Mouse (Mus musculus): ENCODE data around the gene Ppfia3. TPM values are rescaled to one million over a fixed set of nuclear protein-coding genes. Genes with fewer than 3 reads are reported as not detected.
A peak's percentile ranks its signal among the peaks of the same experiment; 100 is the strongest.

Gene Ppfia3
- polyA plus RNA-seq (2016; fragmentation: Nextera tagmentation; extraction: Ambion mirVana): 2.4 and 2.9 TPM in 2 replicates

DNA sequence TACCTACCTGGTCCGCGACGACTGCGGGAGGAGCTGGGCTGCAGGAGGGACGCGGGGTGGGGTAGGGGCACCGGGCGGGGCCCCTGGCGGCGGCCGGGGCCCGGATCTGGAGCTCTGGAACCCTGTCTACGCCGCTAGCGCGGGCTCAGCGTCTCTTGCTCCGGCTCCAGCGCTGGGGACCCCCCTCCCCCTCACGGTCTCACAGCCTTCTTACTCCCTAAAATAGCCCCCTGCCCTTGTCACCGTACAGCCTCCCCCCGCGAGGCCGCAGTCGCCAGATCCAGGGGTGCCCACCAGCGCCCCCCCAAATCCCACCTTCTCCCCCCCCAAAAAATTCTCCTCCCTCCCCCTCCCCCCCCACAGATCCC, at the start of gene Ppfia3:
Gene Ppfia3 (minus strand): TSS at position 368 of the 368 bp plus-strand sequence.
- WGBS: under 1% methylated on average over 21 of the region's 26 CpGs
- Histone ChIP-seq H3K4me3 (peak within 1 kb of the TSS; percentile 70), H3K4me1 (peaks cover 53% of the 10 kb centered on the region), H3K27ac (peak within 1 kb of the TSS; percentile 78), H3K36me3 (peaks cover 3% of the 10 kb centered on the region; the same call in 1 of the 2 replicates), H3K27me3 (ENCODE audit: insufficient read depth, poor library complexity, severe bottlenecking) (peaks cover 76% of the 10 kb centered on the region), H3K9me3 (no peaks in the 10 kb centered on the region)
- no peak for DNase-seq (ENCODE audit: low spot score)

DNA sequence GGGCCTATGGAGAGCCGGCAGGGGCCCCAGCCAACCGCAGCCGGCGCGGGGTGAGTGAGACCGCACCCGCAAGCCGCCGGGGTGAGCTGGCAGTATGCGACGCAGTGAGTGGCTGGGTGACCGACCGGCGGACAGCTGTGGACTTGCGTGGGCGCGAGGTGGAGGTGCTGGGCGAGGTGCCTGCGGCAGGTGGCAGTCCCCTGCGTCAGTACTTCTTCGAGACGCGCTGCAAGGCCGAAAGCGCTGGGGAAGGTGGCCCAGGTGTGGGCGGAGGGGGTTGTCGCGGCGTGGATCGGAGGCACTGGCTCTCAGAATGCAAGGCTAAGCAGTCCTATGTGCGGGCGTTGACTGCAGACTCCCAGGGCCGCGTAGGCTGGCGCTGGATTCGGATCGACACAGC, 48.8 kb upstream of the Ppfia3 start:
- Histone ChIP-seq H3K27ac (no peak overlapping the region), H3K4me1 (peaks cover 53% of the 10 kb centered on the region), H3K27me3 (ENCODE audit: insufficient read depth, poor library complexity, severe bottlenecking) (peaks cover 97% of the 10 kb centered on the region), H3K36me3 (peaks cover 2% of the 10 kb centered on the region), H3K4me3 (peak overlapping the region; percentile 47), H3K9me3 (no peaks in the 10 kb centered on the region)
- WGBS: 13% methylated on average over 37 of the region's 37 CpGs
- no peak for DNase-seq (ENCODE audit: low spot score)

DNA sequence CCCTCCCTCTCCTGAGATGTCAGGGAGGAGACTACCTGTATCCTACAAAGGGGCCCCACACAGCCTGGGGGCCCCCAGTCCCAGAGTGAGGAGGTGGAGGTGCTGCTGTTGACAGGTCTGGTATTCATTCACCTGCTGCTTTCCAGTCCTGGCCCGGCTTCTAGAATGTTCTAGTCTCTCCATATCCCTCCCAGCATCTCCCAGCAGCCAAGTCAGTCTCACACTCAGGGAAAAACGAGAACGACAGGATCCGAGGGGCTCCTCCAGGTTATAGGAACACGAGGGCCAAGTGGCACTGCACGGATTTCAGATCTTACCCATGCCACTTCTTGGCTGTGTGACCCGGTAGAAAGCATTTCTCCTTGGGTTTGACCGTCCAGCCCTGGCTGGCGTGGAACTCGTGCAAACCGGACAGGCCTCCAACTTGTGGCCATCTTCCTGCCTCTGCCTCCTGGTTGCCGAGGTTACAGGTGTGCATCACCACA, 48.0 kb upstream of the Ppfia3 start:
- Histone ChIP-seq H3K36me3 (no peaks in the 10 kb centered on the region), H3K27ac (no peak overlapping the region), H3K4me3 (peak overlapping the region; percentile 68; the same call in 1 of the 2 replicates), H3K4me1 (peaks cover 45% of the 10 kb centered on the region), H3K9me3 (no peaks in the 10 kb centered on the region), H3K27me3 (ENCODE audit: insufficient read depth, poor library complexity, severe bottlenecking) (peaks cover 97% of the 10 kb centered on the region)
- no peak for DNase-seq (ENCODE audit: low spot score)
- WGBS: 39% methylated on average over 12 of the region's 12 CpGs

DNA sequence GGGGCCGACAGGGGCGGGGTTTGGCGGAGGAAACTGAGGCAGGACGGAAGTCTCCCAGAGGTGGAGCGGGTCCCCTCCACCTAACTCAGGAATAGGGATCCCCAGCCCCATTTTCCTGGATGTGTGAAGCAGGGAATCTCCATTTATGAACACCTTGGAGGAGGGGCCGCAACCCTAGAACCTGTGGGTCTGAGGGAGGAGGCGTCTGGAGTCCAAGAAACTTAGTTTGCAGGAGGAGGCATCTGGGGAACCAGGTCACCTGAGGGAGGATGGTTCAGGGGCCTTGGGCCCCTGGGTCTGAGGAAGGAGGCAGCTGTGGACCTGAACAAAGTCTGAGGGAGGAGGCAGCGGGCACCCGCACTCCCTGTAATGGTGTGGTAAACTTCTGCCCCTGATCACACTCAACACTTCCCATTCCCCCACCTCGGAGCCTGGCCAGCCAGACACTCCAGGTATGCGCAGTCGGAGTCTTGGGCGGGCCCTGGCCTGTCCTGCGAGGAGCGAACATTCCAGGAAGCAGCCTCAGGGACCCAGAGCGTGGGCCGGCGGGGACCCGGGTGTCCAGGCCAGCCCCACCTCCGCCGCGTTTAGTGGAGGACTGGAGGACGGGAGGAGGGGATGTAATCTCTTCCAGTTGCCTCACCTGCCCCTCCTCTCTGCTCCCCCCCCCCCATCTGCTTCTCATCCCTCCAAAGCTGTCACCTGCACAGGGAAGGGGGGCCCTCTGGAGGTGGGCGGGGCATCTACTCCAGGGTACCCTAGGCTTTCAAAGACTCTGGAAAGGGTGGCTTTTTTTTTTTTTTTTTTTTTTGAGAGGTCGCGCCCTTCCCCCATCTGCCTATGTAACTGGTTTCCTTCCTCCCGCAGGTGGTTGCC, 47.3 kb upstream of the Ppfia3 start:
- peaks cover 42% of the 10 kb centered on the region for H3K4me1 ChIP-seq
- H3K36me3 ChIP-seq: no peaks in the 10 kb centered on the region
- peak overlapping the region; percentile 85; the same call in 1 of the 2 replicates for H3K27ac ChIP-seq
- peaks cover 97% of the 10 kb centered on the region for H3K27me3 ChIP-seq (ENCODE audit: insufficient read depth, poor library complexity, severe bottlenecking)
- no peaks in the 10 kb centered on the region for H3K9me3 ChIP-seq
- H3K4me3 ChIP-seq: peak overlapping the region; percentile 68
- DNase-seq (ENCODE audit: low spot score): no peak
- WGBS: 2% methylated on average over 26 of the region's 27 CpGs

DNA sequence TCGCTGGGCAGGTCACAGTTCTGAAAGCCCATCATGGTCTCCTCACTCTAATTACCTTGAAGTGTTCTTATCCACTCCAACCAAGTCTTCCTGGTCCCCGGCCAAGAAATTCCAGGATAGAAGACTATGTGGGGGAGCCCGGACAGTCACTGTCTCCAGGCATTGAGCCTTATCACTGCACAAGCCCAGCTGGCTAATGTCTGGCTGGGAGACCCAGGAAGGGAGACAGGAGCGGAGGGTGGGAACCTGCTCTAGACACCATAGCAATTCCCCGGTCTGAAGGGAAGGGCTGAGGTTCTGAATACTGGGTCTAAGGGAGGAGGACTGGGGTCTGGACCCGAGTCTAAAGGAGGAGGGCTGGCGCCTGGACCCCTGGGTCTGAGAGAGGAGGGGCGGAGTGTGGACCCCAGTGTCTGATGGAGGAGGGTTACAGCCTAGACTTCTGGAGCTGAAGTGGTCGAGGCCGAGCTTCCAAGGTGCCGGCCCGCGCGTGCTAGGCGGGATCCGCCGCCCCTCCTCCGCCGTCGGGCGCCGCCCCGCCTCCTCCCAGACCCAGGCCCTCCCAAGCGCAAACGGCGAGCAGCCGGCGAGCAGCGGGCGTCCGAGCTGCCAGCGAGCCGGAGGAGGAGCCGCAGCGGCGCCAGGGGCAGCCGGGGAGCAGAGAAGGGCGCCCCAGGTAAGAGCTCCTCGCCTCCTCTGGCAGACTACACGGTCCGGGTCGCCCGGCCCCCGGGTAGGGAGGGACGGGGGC, 46.5 kb upstream of the Ppfia3 start, which contains the start of gene Ntf5:
Gene Ntf5 (plus strand): TSS at position 583 of the 751 bp plus-strand sequence.
- H3K4me1 ChIP-seq: peaks cover 41% of the 10 kb centered on the region
- DNase-seq (ENCODE audit: low spot score): peak; percentile 89
- H3K9me3 ChIP-seq: no peaks in the 10 kb centered on the region
- peak within 1 kb of the TSS; percentile 85 for H3K27ac ChIP-seq
- H3K27me3 ChIP-seq (ENCODE audit: insufficient read depth, poor library complexity, severe bottlenecking): peaks cover 97% of the 10 kb centered on the region
- H3K4me3 ChIP-seq: peak within 1 kb of the TSS; percentile 68
- 2% methylated on average over 44 of the region's 45 CpGs for WGBS
- H3K36me3 ChIP-seq: no peaks in the 10 kb centered on the region

DNA sequence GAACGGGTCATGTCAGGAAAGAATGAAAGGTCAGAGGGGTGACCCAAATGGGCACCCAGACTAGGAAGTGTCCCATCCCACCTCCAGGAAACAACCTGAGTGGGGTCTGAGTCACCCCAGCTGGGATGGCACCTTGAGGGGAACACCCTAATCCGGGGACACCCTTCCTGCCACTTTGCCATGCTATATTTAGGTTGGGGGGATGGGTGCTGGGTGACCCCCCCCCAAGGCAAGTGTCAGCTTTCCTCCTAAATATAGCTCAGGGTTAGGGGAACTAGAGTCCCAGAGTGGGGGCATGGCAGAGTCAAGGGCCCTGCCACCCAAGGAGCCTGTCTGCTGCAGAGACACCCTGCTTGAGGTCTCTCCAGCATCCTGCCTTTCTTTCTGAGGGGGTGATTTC, 45.6 kb upstream of the Ppfia3 start:
- peaks cover 97% of the 10 kb centered on the region for H3K27me3 ChIP-seq (ENCODE audit: insufficient read depth, poor library complexity, severe bottlenecking)
- H3K36me3 ChIP-seq: no peaks in the 10 kb centered on the region
- H3K4me1 ChIP-seq: peaks cover 34% of the 10 kb centered on the region
- no peak overlapping the region for H3K4me3 ChIP-seq
- H3K9me3 ChIP-seq: no peaks in the 10 kb centered on the region
- no peak overlapping the region for H3K27ac ChIP-seq
- 50% methylated on average over 2 of the region's 2 CpGs for whole genome bisulfite sequencing
- DNase-seq (ENCODE audit: low spot score): no peak

DNA sequence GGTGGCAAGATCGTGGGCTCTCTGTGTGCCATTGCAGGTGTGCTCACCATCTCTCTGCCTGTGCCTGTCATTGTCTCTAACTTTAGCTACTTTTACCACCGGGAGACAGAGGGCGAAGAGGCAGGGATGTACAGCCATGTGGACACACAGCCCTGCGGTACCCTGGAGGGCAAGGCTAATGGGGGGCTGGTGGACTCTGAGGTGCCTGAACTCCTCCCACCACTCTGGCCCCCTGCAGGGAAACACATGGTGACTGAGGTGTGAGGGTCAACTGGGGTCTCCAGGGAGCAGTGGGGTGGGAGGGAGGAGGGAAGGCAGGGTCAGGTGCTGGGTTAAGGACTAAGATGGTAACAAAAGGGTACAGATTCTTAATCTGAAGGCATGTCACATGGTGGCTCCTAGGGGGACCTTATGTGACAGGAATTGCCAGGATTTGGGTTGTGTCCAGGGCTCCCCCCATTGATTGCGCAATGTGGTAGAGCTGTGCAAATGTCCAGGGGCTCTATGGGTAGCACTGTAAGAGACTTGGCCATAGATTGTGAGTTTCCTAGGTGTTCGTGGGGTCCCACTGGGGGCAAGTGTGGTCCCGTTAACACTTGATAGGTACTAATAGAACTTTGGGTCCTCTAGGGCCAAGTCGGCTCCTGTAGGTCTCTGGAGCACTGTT, 42.8 kb upstream of the Ppfia3 start:
- no peaks in the 10 kb centered on the region for H3K9me3 ChIP-seq
- H3K36me3 ChIP-seq: no peaks in the 10 kb centered on the region
- H3K4me1 ChIP-seq: peaks cover 37% of the 10 kb centered on the region
- no peak overlapping the region for H3K4me3 ChIP-seq
- H3K27me3 ChIP-seq (ENCODE audit: insufficient read depth, poor library complexity, severe bottlenecking): peaks cover 95% of the 10 kb centered on the region
- no peak for DNase-seq (ENCODE audit: low spot score)
- 76% methylated on average over 8 of the region's 8 CpGs for WGBS
- no peak overlapping the region for H3K27ac ChIP-seq

DNA sequence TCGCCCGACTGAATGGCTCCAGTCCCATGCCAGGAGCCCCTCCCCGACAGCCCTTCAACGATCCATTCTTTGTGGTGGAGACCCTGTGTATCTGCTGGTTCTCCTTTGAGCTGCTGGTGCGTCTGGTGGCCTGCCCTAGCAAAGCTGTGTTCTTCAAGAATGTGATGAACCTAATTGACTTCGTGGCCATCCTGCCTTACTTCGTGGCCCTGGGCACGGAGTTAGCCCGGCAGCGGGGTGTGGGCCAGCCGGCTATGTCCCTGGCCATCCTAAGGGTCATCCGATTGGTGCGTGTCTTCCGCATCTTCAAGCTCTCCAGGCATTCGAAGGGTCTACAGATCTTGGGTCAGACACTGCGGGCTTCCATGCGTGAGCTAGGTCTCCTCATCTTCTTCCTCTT, 42.1 kb upstream of the Ppfia3 start:
- H3K4me1 ChIP-seq: peaks cover 32% of the 10 kb centered on the region
- 86% methylated on average over 17 of the region's 17 CpGs for WGBS
- no peaks in the 10 kb centered on the region for H3K36me3 ChIP-seq
- no peak overlapping the region for H3K4me3 ChIP-seq
- H3K27me3 ChIP-seq (ENCODE audit: insufficient read depth, poor library complexity, severe bottlenecking): peaks cover 88% of the 10 kb centered on the region
- H3K9me3 ChIP-seq: no peaks in the 10 kb centered on the region
- no peak overlapping the region for H3K27ac ChIP-seq
- DNase-seq (ENCODE audit: low spot score): no peak

DNA sequence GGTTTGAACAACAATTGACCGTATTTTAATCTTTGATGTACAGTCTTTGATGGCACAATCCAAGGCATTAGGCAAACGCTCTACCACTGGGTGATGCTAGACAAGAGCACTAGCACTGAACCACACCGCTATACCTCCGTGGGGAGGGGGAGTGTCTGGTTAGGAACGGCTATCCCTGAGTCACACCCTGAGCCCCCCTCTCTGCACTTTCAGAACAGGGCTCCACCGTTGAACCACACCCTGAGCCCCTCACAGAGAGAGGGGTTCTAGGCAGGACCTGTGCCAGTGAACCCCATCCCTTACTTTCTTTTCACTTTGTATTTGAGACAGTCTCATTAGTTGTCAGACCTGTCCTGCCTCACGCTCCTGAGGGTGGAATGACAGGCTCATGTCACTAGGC, 41.5 kb upstream of the Ppfia3 start:
- no peak for DNase-seq (ENCODE audit: low spot score)
- Histone ChIP-seq H3K4me3 (no peak overlapping the region), H3K36me3 (no peaks in the 10 kb centered on the region), H3K27ac (no peak overlapping the region), H3K27me3 (ENCODE audit: insufficient read depth, poor library complexity, severe bottlenecking) (peaks cover 82% of the 10 kb centered on the region), H3K4me1 (peaks cover 26% of the 10 kb centered on the region), H3K9me3 (no peaks in the 10 kb centered on the region)
- WGBS: 70% methylated on average over 7 of the region's 7 CpGs

DNA sequence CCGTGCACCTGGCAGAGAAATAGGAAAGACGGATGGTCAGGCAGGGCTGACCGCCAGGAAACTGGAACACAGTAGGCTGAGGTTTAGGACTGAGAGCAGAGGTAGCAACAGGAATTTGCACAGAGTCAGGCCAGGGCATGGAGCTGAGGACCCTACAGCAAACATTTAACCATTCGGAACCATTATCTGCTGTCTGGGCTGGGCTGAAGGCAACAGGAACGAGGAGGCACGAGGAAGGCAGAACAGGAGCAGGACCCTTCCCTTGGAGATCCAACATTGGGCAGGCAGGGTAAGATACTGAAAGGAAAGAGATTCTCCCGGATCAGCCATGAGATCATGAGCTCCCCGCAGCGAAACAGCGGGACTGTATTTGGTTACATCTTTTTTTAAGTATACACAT, 41.0 kb upstream of the Ppfia3 start:
- Histone ChIP-seq H3K36me3 (no peaks in the 10 kb centered on the region), H3K9me3 (no peaks in the 10 kb centered on the region), H3K27ac (no peak overlapping the region), H3K27me3 (ENCODE audit: insufficient read depth, poor library complexity, severe bottlenecking) (peaks cover 77% of the 10 kb centered on the region), H3K4me1 (peaks cover 20% of the 10 kb centered on the region), H3K4me3 (no peak overlapping the region)
- 78% methylated on average over 10 of the region's 10 CpGs for WGBS
- DNase-seq (ENCODE audit: low spot score): no peak

DNA sequence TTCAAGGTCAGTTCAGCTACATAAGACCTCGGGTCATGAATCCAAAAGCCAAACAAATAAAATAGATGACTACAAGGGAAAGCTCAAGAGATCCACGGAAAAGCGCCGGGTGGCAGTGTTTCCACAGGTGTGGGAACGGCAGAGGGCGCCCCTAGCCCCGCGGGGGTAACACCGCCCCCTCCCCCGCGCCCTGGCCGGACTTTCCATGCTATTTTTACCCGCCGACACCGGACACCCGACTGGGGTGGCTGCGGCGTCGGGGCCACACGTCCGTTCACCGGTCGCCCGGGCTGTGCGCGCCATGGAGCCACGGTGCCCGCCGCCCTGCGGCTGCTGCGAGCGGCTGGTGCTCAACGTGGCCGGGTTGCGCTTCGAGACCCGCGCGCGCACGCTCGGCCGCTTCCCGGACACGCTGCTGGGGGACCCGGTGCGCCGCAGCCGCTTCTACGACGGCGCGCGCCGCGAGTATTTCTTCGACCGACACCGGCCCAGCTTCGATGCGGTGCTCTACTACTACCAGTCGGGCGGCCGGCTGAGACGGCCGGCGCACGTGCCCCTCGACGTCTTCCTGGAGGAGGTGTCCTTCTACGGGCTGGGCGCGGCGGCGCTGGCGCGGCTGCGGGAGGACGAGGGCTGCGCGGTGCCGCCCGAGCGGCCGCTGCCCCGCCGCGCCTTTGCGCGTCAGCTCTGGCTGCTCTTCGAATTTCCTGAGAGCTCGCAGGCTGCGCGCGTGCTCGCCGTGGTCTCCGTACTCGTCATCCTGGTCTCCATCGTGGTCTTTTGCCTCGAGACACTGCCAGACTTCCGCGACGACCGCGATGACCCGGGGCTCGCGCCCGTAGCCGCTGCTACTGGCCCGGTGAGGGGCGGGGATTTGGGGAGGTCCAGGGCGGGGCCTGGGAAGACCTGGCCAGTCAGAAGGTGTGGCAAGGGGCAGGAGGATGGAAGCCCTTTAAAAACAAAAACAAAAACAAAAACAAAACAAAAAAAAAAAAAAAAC, 39.6 kb upstream of the Ppfia3 start:
- Histone ChIP-seq H3K9me3 (no peaks in the 10 kb centered on the region), H3K4me1 (peaks cover 17% of the 10 kb centered on the region), H3K36me3 (no peaks in the 10 kb centered on the region), H3K4me3 (peak overlapping the region; percentile 63), H3K27ac (peak overlapping the region; percentile 81), H3K27me3 (ENCODE audit: insufficient read depth, poor library complexity, severe bottlenecking) (peaks cover 66% of the 10 kb centered on the region)
- 1% methylated on average over 113 of the region's 114 CpGs for WGBS
- DNase-seq (ENCODE audit: low spot score): no peak

All from heart, embryonic 10.5 days (tissue).